Mouse (Mus musculus) thymus, adult 2 months (tissue): ENCODE results near the gene Ccdc33.

ENCODE experiments used
- CTCF ChIP-seq: fragments of 200-500 bp; IDR thresholded peaks from 2 replicates; pipeline ENCODE4 v1.5.1; 2012; ENCODE audit warnings: mild to moderate bottlenecking, control low read depth, low read length, moderate library complexity, borderline replicate concordance; ENCODE audit not compliant: control insufficient read depth, poor library complexity, insufficient read depth; ENCODE audit errors: extremely low read depth
- POLR2A ChIP-seq: fragments of 200-500 bp; IDR thresholded peaks from 2 replicates; pipeline ENCODE4 v1.6.1; 2012; ENCODE audit warnings: mild to moderate bottlenecking, low read length, control low read depth, moderate library complexity; ENCODE audit not compliant: control insufficient read depth, poor library complexity, insufficient read depth; ENCODE audit errors: extremely low read depth

- TF ChIP-seq CTCF (no peak), POLR2A (no peak)
Observed at GRCm38 (mm10) chr9:57986293-57986692, 132.3 kb downstream of the Ccdc33 start.
